Mouse (Mus musculus): Measurements from ENCODE around the gene Tspan32.
A peak's percentile ranks its signal among the peaks of the same experiment; 100 is the strongest.

Gene Tspan32

GRCm38 (mm10) chr7:143004727-143005343 is at the start of gene Tspan32:
Gene Tspan32 (plus strand): TSS chr7:143005046.
- DNase-seq, result no peak

GRCm38 (mm10) chr7:142956018-142956417 is 48.8 kb upstream of the Tspan32 start:
- no peak for DNase-seq

- no peak for DNase-seq
Measured at GRCm38 (mm10) chr7:142958817-142959216, 46.0 kb upstream of the Tspan32 start.

- no peak for DNase-seq
Measured at GRCm38 (mm10) chr7:142959752-142960151, 45.1 kb upstream of the Tspan32 start.

- DNase-seq, result no peak
Measured at GRCm38 (mm10) chr7:142967414-142967883, 37.4 kb upstream of the Tspan32 start.

- DNase-seq, result no peak
Measured at GRCm38 (mm10) chr7:142967884-142968808, 36.7 kb upstream of the Tspan32 start.

GRCm38 (mm10) chr7:142968809-142969511 is 35.9 kb upstream of the Tspan32 start, which contains the start of gene Ascl2:
Gene Ascl2 (minus strand): TSS chr7:142969264.
- no peak for DNase-seq

- DNase-seq, result no peak
Measured at GRCm38 (mm10) chr7:142981908-142982307, 22.9 kb upstream of the Tspan32 start.

- no peak for DNase-seq
Measured at GRCm38 (mm10) chr7:142985146-142985545, 19.7 kb upstream of the Tspan32 start.

- no peak for DNase-seq
Measured at GRCm38 (mm10) chr7:142987718-142988117, 17.1 kb upstream of the Tspan32 start.

GRCm38 (mm10) chr7:142995004-142995403 is 9.8 kb upstream of the Tspan32 start:
- DNase-seq, result no peak

GRCm38 (mm10) chr7:142995630-142996338 is 9.1 kb upstream of the Tspan32 start:
- DNase-seq, result no peak

GRCm38 (mm10) chr7:142996998-142997397 is 7.8 kb upstream of the Tspan32 start:
- DNase-seq, result no peak

GRCm38 (mm10) chr7:142997403-142998150 is 7.3 kb upstream of the Tspan32 start:
- no peak for DNase-seq

GRCm38 (mm10) chr7:143002679-143003078 is 2.2 kb upstream of the Tspan32 start:
- DNase-seq, result no peak

GRCm38 (mm10) chr7:143005344-143006096 is 674 bp downstream of the Tspan32 start:
- DNase-seq, result no peak

GRCm38 (mm10) chr7:143006097-143006755 is 1.4 kb downstream of the Tspan32 start:
- DNase-seq, result no peak

- DNase-seq, result no peak
Measured at GRCm38 (mm10) chr7:143006756-143007598, 2.1 kb downstream of the Tspan32 start.

GRCm38 (mm10) chr7:143007599-143008369 is 2.9 kb downstream of the Tspan32 start:
- peak; percentile 86 for DNase-seq
